Mouse (Mus musculus) brain, embryonic 14.5 days (tissue): ENCODE data around the gene Myoc. TPM values are rescaled to one million over a fixed set of nuclear protein-coding genes. Genes with fewer than 3 reads are reported as not detected.

ENCODE experiments used
- DNase-seq: peaks from one replicate; pipeline ENCODE4 v3.0.0-alpha.2; 2011; ENCODE audit warnings: low read depth
- CTCF ChIP-seq: fragments of 200-500 bp; IDR thresholded peaks from 2 replicates; pipeline ENCODE4 v1.5.1; 2012; ENCODE audit warnings: inconsistent platforms, mild to moderate bottlenecking, moderate library complexity, borderline replicate concordance; ENCODE audit not compliant: insufficient read depth, insufficient read length; ENCODE audit errors: extremely low read depth
- POLR2A ChIP-seq: fragments of 200-500 bp; IDR thresholded peaks from 2 replicates; pipeline ENCODE4 v1.6.1; 2012; ENCODE audit warnings: mild to moderate bottlenecking, inconsistent platforms, borderline replicate concordance; ENCODE audit not compliant: poor library complexity, insufficient read depth, insufficient read length, severe bottlenecking; ENCODE audit errors: extremely low read depth
- polyA plus RNA-seq: library from polyadenylated mRNA; depleted of rRNA; stranded (reverse); fragments of >200 nt; gene quantifications from 2 replicates; pipeline ENCODE4 v1.2.3, GENCODE M21; 2012; rRNA removed

Myoc gene
- polyA plus RNA-seq, 1 experiment, result 0.11 TPM

DNA sequence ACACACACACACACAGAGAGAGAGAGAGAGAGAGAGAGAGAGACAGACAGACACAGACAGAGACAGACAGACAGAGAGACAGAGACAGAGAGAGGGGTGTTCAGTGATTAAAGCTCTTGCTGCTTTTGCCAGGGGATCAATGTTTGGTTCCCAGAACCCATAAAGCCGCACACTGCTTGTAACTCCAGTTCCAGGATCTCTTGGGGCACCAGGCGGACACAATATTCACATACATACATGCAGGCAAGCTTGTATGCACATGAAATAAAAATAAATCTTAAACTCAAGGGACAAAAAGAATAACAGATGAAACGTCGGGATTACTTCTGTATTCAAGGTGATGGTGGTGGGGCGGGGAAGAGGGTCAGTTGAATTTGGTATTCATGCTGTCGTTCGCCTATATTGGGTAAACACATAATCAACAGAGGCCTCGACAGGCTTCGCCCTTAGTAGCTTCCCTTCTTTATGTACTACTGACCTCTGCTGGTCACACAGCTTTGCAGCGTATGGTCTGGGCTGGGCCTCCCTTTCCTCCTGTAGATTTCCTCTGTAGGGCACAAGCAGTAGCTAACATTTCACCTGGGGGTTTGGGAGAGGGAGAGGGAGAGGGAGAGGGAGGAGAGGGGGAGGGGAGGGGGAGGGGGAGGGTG, 26.0 kb downstream of the Myoc start:
- DNase-seq, result peak; percentile 93
- TF ChIP-seq POLR2A (no peak), CTCF (peak; percentile 87; the same call in 1 of the 2 replicates)

DNA sequence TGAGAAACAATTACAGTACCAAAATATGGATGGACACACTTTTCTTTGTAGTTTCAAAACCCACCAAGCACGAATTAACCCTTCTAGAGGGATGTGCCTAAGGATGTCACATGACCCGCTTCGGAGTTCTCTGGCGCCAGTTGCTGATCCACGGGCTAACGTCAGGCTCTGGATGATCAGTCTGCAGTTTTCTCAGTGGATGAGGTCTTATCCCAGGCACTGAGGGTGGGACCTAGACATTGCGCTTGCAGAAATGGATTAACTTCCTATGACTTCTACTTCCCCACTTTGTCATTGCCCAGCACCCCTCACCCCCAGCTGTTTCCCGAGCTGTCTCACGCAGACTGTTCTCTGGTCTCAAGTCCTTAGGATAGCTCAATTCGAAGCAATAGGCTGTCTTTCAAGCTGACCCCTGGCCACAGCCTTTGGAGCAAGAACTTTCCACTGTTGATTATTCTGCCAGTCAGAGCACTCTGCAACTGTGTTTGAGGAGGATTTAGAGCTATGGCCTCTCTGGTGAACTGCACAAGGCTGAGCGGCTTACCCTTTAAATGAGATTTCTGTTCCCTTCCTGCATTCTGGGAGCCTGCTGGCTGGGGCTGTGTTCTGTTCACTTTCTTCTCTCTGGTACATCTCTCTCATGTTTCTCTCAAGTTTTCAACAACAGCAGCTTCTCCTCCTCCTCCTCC, 26.7 kb downstream of the Myoc start:
- DNase-seq, result no peak
- no peak for TF ChIP-seq POLR2A
- no peak for TF ChIP-seq CTCF

DNA sequence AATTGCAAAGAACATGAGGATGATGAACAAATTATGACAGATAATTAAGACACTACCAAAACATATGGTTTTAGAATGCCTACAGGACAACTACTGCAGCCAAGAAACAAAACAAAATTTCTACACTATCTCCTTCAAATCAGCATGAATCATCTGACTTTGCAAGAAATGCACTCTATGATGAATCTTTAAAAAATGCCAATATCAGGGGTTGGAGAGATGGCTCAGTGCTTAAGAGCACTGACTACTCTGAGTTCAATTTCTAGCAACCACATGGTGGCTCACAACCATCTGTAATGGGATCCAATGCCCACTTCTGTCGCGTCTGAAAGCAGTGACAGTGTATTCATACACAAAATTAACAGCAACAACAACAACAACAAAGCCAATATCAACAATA, 54.8 kb downstream of the Myoc start:
- TF ChIP-seq POLR2A (no peak), CTCF (no peak)
- no peak for DNase-seq

DNA sequence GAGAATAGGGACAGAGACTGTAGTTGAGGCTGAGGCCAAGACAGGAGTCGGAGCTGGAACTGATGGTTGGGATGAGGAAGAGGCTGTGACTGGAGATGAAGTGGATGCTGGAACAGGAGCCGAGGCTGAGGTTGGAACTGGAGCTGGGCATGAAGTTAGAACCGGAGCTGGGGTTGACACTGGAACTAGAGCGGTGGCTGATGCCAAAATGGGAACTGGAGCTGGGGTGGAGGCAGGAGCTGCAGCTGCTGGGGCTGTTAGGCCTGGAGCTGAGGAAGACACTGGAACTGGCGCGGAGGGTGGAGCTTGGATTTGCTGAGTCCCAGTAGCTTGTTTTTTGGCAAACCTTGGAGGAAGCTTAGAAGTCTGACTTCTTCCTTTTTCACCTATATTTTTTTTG, 58.9 kb downstream of the Myoc start:
- TF ChIP-seq POLR2A (no peak), CTCF (no peak)
- DNase-seq, result no peak

Other genes with a start within 250 kb of the Myoc start
- 27.1 and 45.3 TPM in 2 replicates for gene Dnm3, start 161.1 kb upstream of the Myoc start, polyA plus RNA-seq
- 16.7 and 18.0 TPM in 2 replicates for gene Mettl13, start 90.6 kb upstream of the Myoc start, polyA plus RNA-seq
- gene Vamp4, start 68.6 kb upstream of the Myoc start, polyA plus RNA-seq, result 36.0 and 39.4 TPM in 2 replicates
- gene Myocos, start 19.1 kb downstream of the Myoc start, polyA plus RNA-seq, result 0.19 TPM in 1 of 2 replicates, not detected in the other
- gene Prrc2c, start 101.4 kb downstream of the Myoc start, polyA plus RNA-seq, result 31.1 and 73.6 TPM in 2 replicates
- gene Fmo4, start 174.8 kb downstream of the Myoc start, polyA plus RNA-seq, result 0.55 and 0.79 TPM in 2 replicates
- 25.5 and 38.2 TPM in 2 replicates for gene Fmo1, start 227.5 kb downstream of the Myoc start, polyA plus RNA-seq